Mouse (Mus musculus) lung, adult 2 months (tissue): ENCODE results near the gene Foxr1. TPM values are rescaled to one million over a fixed set of nuclear protein-coding genes. Genes with fewer than 3 reads are reported as not detected.

Experiments
- DNase-seq: peaks from one replicate; pipeline ENCODE4 v3.0.0; 2022
- H3K4me1 ChIP-seq: fragments of 200-500 bp; 2 replicates; pipeline ENCODE4 v1.6.1; 2011; ENCODE audit warnings: low read length; ENCODE audit not compliant: control insufficient read depth, insufficient read depth
- H3K4me3 ChIP-seq: fragments of 200-500 bp; replicated peaks from 2 replicates; pipeline ENCODE3; 2011; ENCODE audit warnings: low read depth, mild to moderate bottlenecking, control low read depth, low read length; ENCODE audit errors: extremely low read depth
- CTCF ChIP-seq: fragments of 200-500 bp; IDR thresholded peaks from 2 replicates; pipeline ENCODE4 v1.5.1; 2011; ENCODE audit warnings: mild to moderate bottlenecking, low read length, control low read depth; ENCODE audit not compliant: insufficient read depth
- POLR2A ChIP-seq: fragments of 200-500 bp; IDR thresholded peaks from 2 replicates; pipeline ENCODE4 v1.6.1; 2011; ENCODE audit warnings: low read depth, mild to moderate bottlenecking, control low read depth, low read length, borderline replicate concordance; ENCODE audit errors: extremely low read depth
- WGBS: fragments of 180-500 bp; shearing (Covaris S2); methylation state at CpG from one replicate; pipeline ENCODE4 v1.1.7; 2018; 5-methylcytosine and 5-hydroxymethylcytosine counted together
- polyA plus RNA-seq: library from polyadenylated mRNA; depleted of rRNA; stranded (reverse); fragments of >200 nt; gene quantifications from 2 replicates; pipeline ENCODE4 v1.2.3, GENCODE M21; 2012; rRNA removed

The Foxr1 gene
- polyA plus RNA-seq, 1 experiment, result not detected

DNA sequence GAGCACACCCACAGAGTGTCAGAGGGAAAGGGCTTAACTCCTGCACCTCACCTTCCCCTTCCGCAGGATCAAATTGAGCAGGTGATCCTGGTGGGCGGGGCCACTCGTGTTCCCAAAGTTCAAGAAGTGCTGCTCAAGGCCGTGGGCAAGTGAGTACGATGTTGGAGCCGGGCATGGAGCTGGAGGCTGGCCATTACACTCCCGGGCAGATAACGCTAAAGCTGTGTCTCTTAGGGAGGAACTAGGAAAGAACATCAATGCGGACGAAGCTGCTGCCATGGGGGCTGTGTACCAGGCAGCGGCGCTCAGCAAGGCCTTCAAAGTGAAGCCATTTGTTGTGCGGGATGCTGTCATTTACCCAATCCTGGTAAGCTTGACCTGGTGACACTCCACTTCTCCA, 56.3 kb downstream of the Foxr1 start:
- WGBS, result 88% methylated on average over 13 of the region's 13 CpGs
- DNase-seq, result no peak
- Histone ChIP-seq H3K4me3 (no peak overlapping the region), H3K4me1 (peaks cover 9% of the 10 kb centered on the region)
- TF ChIP-seq POLR2A (no peak), CTCF (no peak)

Other genes starting within 250 kb of the Foxr1 start
- gene Cbl, start 207.1 kb downstream of the Foxr1 start, polyA plus RNA-seq, result 9.0 and 14.2 TPM in 2 replicates
- 13.8 and 26.9 TPM in 2 replicates for gene Ccdc153, start 200.5 kb downstream of the Foxr1 start, polyA plus RNA-seq
- 0.11 and 0.12 TPM in 2 replicates for gene Pdzd3, start 189.7 kb downstream of the Foxr1 start, polyA plus RNA-seq
- gene Nlrx1, start 172.5 kb downstream of the Foxr1 start, polyA plus RNA-seq, result 15.0 and 15.8 TPM in 2 replicates
- gene Abcg4, start 152.5 kb downstream of the Foxr1 start, polyA plus RNA-seq, result 1.7 and 1.9 TPM in 2 replicates
- gene Hinfp, start 135.5 kb downstream of the Foxr1 start, polyA plus RNA-seq, result 16.9 and 21.3 TPM in 2 replicates
- 77.9 and 88.0 TPM in 2 replicates for gene C2cd2l, start 120.9 kb downstream of the Foxr1 start, polyA plus RNA-seq
- 50.0 and 58.7 TPM in 2 replicates for gene Dpagt1, start 115.1 kb downstream of the Foxr1 start, polyA plus RNA-seq
- 41.3 and 50.1 TPM in 2 replicates for gene H2afx, start 106.4 kb downstream of the Foxr1 start, polyA plus RNA-seq
- gene Hmbs, start 96.9 kb downstream of the Foxr1 start, polyA plus RNA-seq, result 21.8 and 27.7 TPM in 2 replicates
- 21.6 and 30.2 TPM in 2 replicates for gene Vps11, start 79.5 kb downstream of the Foxr1 start, polyA plus RNA-seq
- gene Hyou1, start 61.6 kb downstream of the Foxr1 start, polyA plus RNA-seq, result 43.2 and 49.6 TPM in 2 replicates
- gene Slc37a4, start 44.3 kb downstream of the Foxr1 start, polyA plus RNA-seq, result 20.7 and 29.8 TPM in 2 replicates
- gene Rps25, start 34.0 kb downstream of the Foxr1 start, polyA plus RNA-seq, result 117 and 226 TPM in 2 replicates
- gene Trappc4, start 33.5 kb downstream of the Foxr1 start, polyA plus RNA-seq, result 42.2 and 43.8 TPM in 2 replicates
- 16.4 and 23.0 TPM in 2 replicates for gene Ccdc84, start 22.6 kb downstream of the Foxr1 start, polyA plus RNA-seq
- gene Upk2, start 13.8 kb upstream of the Foxr1 start, polyA plus RNA-seq, result 4.0 and 4.4 TPM in 2 replicates
- 69.0 and 70.7 TPM in 2 replicates for gene Bcl9l, start 41.7 kb upstream of the Foxr1 start, polyA plus RNA-seq
- gene Cxcr5, start 120.7 kb upstream of the Foxr1 start, polyA plus RNA-seq, result 6.0 TPM in 2 replicates
- gene Ddx6, start 163.8 kb upstream of the Foxr1 start, polyA plus RNA-seq, result 17.4 and 24.2 TPM in 2 replicates
- gene Treh, start 232.1 kb upstream of the Foxr1 start, polyA plus RNA-seq, result not detected in 2 replicates